Mouse (Mus musculus) heart, embryonic 12.5 days (tissue): ENCODE results near the gene Ppm1a. TPM values are rescaled to one million over a fixed set of nuclear protein-coding genes. Genes with fewer than 3 reads are reported as not detected.

Experiments used
- ATAC-seq: fragments of 200-750 bp; cut with Nextera tagmentation; 2 replicates; pipeline ENCODE4 v1.8.0; 2017; ENCODE audit warnings: moderate TSS enrichment, moderate library complexity; ENCODE audit not compliant: insufficient number of reproducible peaks, low FRiP score
- H3K27ac ChIP-seq: fragments of 300-500 bp; sonication (generic); 2 replicates; pipeline ENCODE4 v1.5.1; 2016; ENCODE audit warnings: mild to moderate bottlenecking, moderate library complexity; ENCODE audit not compliant: poor library complexity, severe bottlenecking
- H3K27me3 ChIP-seq: fragments of 300-500 bp; sonication (generic); replicated peaks from 2 replicates; pipeline ENCODE4 v1.6.1; 2016; ENCODE audit warnings: mild to moderate bottlenecking, moderate library complexity
- H3K36me3 ChIP-seq: fragments of 300-500 bp; sonication (generic); 2 replicates; pipeline ENCODE4 v1.6.1; 2016; ENCODE audit warnings: mild to moderate bottlenecking, moderate library complexity
- H3K4me1 ChIP-seq: fragments of 300-500 bp; sonication (generic); replicated peaks from 2 replicates; pipeline ENCODE4 v1.6.1; 2016; ENCODE audit warnings: mild to moderate bottlenecking
- H3K4me2 ChIP-seq: fragments of 300-500 bp; sonication (generic); 2 replicates; pipeline ENCODE4 v1.6.1; 2016; ENCODE audit warnings: mild to moderate bottlenecking, moderate library complexity
- H3K4me3 ChIP-seq: fragments of 300-500 bp; sonication (generic); 2 replicates; pipeline ENCODE4 v1.5.1; 2016; ENCODE audit warnings: mild to moderate bottlenecking
- H3K9ac ChIP-seq: fragments of 300-500 bp; sonication (generic); 2 replicates; pipeline ENCODE4 v1.6.1; 2016; ENCODE audit warnings: mild to moderate bottlenecking, moderate library complexity
- H3K9me3 ChIP-seq: fragments of 300-500 bp; sonication (generic); replicated peaks from 2 replicates; pipeline ENCODE4 v1.6.1; 2016; ENCODE audit warnings: mild to moderate bottlenecking, moderate library complexity
- WGBS: fragments of 180-500 bp; shearing (Covaris S2); methylation state at CpG from one replicate; pipeline ENCODE4 v1.1.7; 2016; 5-methylcytosine and 5-hydroxymethylcytosine counted together
- polyA plus RNA-seq: library from polyadenylated mRNA; unstranded; fragments of >200 nt; fragmentation: Nextera tagmentation; extraction: Ambion mirVana; gene quantifications from 2 replicates; pipeline ENCODE4 v1.2.1, GENCODE M21; 2016

The Ppm1a gene
- 65.0 and 65.4 TPM in 2 replicates for polyA plus RNA-seq

- no peaks in the 10 kb centered on the region for H3K27me3 ChIP-seq
- H3K9ac ChIP-seq = no peak within 1 kb of the TSS
- no peak within 1 kb of the TSS for H3K27ac ChIP-seq
- WGBS = 12% methylated on average over 4 of the region's 4 CpGs
- H3K36me3 ChIP-seq = no peaks in the 10 kb centered on the region
- H3K4me1 ChIP-seq = peaks cover 23% of the 10 kb centered on the region
- H3K4me2 ChIP-seq = no peak within 1 kb of the TSS
- H3K9me3 ChIP-seq = no peaks in the 10 kb centered on the region
- no peak for ATAC-seq
- H3K4me3 ChIP-seq = no peak within 1 kb of the TSS
These were observed at the start of gene Ppm1a for GRCm38 (mm10) chr12:72757086-72757485. Gene Ppm1a (plus strand): TSS chr12:72757455.

- no peak for ATAC-seq
- WGBS = 84% methylated on average over 3 of the region's 3 CpGs
- Histone ChIP-seq H3K4me2 (no peak overlapping the region), H3K27ac (no peak overlapping the region), H3K4me3 (no peak overlapping the region), H3K4me1 (no peaks in the 10 kb centered on the region), H3K27me3 (no peaks in the 10 kb centered on the region), H3K9ac (no peak overlapping the region), H3K9me3 (peaks cover 3% of the 10 kb centered on the region; the same call in 1 of the 2 replicates), H3K36me3 (no peaks in the 10 kb centered on the region)
These were observed 47.3 kb upstream of the Ppm1a start for GRCm38 (mm10) chr12:72709981-72710380.

GRCm38 (mm10) chr12:72714896-72715295 is 42.4 kb upstream of the Ppm1a start:
- peaks cover 8% of the 10 kb centered on the region; the same call in 1 of the 2 replicates for H3K4me1 ChIP-seq
- no peak overlapping the region for H3K4me3 ChIP-seq
- H3K36me3 ChIP-seq = no peaks in the 10 kb centered on the region
- 80% methylated on average over 2 of the region's 2 CpGs for WGBS
- H3K27ac ChIP-seq = no peak overlapping the region
- H3K4me2 ChIP-seq = no peak overlapping the region
- no peak overlapping the region for H3K9ac ChIP-seq
- peaks cover 3% of the 10 kb centered on the region; the same call in 1 of the 2 replicates for H3K9me3 ChIP-seq
- H3K27me3 ChIP-seq = no peaks in the 10 kb centered on the region
- ATAC-seq = no peak

- Histone ChIP-seq H3K36me3 (no peaks in the 10 kb centered on the region), H3K9ac (no peak overlapping the region), H3K27ac (no peak overlapping the region), H3K27me3 (no peaks in the 10 kb centered on the region), H3K4me2 (no peak overlapping the region), H3K9me3 (peaks cover 3% of the 10 kb centered on the region; the same call in 1 of the 2 replicates), H3K4me3 (no peak overlapping the region), H3K4me1 (peaks cover 11% of the 10 kb centered on the region)
- 93% methylated on average over 9 of the region's 9 CpGs for WGBS
- no peak for ATAC-seq
These were observed 41.4 kb upstream of the Ppm1a start for GRCm38 (mm10) chr12:72715846-72716245.

GRCm38 (mm10) chr12:72719046-72719445 is 38.2 kb upstream of the Ppm1a start:
- Histone ChIP-seq H3K4me1 (peaks cover 17% of the 10 kb centered on the region), H3K9me3 (no peaks in the 10 kb centered on the region), H3K4me2 (no peak overlapping the region), H3K27me3 (no peaks in the 10 kb centered on the region), H3K27ac (peak overlapping the region; percentile 83), H3K36me3 (no peaks in the 10 kb centered on the region), H3K4me3 (no peak overlapping the region), H3K9ac (no peak overlapping the region)
- no peak for ATAC-seq
- WGBS = 30% methylated on average over 2 of the region's 2 CpGs

GRCm38 (mm10) chr12:72719452-72720087 is 37.7 kb upstream of the Ppm1a start:
- ATAC-seq = 0 out of 2 replicates have a peak, but pooled peaks have one; percentile 45
- Histone ChIP-seq H3K27me3 (no peaks in the 10 kb centered on the region), H3K9me3 (no peaks in the 10 kb centered on the region), H3K4me2 (no peak overlapping the region), H3K4me3 (no peak overlapping the region), H3K27ac (peak overlapping the region; percentile 83), H3K4me1 (peaks cover 17% of the 10 kb centered on the region), H3K36me3 (no peaks in the 10 kb centered on the region), H3K9ac (no peak overlapping the region)
- 38% methylated on average over 11 of the region's 11 CpGs for WGBS

GRCm38 (mm10) chr12:72721710-72722109 is 35.5 kb upstream of the Ppm1a start:
- no peak overlapping the region for H3K9ac ChIP-seq
- H3K27ac ChIP-seq = no peak overlapping the region
- ATAC-seq = no peak
- H3K36me3 ChIP-seq = no peaks in the 10 kb centered on the region
- H3K4me1 ChIP-seq = peaks cover 17% of the 10 kb centered on the region
- no peaks in the 10 kb centered on the region; the same call in 1 of the 2 replicates for H3K9me3 ChIP-seq
- H3K4me3 ChIP-seq = no peak overlapping the region
- WGBS = 65% methylated on average over 5 of the region's 5 CpGs
- H3K4me2 ChIP-seq = no peak overlapping the region
- no peaks in the 10 kb centered on the region for H3K27me3 ChIP-seq

GRCm38 (mm10) chr12:72723965-72724364 is 33.3 kb upstream of the Ppm1a start:
- no peak for ATAC-seq
- no peak overlapping the region for H3K4me2 ChIP-seq
- whole genome bisulfite sequencing = 56% methylated on average over 3 of the region's 3 CpGs
- no peak overlapping the region for H3K27ac ChIP-seq
- no peaks in the 10 kb centered on the region for H3K27me3 ChIP-seq
- H3K9ac ChIP-seq = no peak overlapping the region
- peaks cover 16% of the 10 kb centered on the region for H3K4me1 ChIP-seq
- H3K36me3 ChIP-seq = no peaks in the 10 kb centered on the region
- H3K4me3 ChIP-seq = no peak overlapping the region
- H3K9me3 ChIP-seq = no peaks in the 10 kb centered on the region; the same call in 1 of the 2 replicates

GRCm38 (mm10) chr12:72727021-72727420 is 30.2 kb upstream of the Ppm1a start:
- Histone ChIP-seq H3K9me3 (no peaks in the 10 kb centered on the region; the same call in 1 of the 2 replicates), H3K4me1 (no peaks in the 10 kb centered on the region), H3K27ac (no peak overlapping the region), H3K4me3 (no peak overlapping the region), H3K9ac (no peak overlapping the region), H3K36me3 (no peaks in the 10 kb centered on the region), H3K27me3 (no peaks in the 10 kb centered on the region), H3K4me2 (no peak overlapping the region)
- no peak for ATAC-seq
- WGBS = 81% methylated on average over 8 of the region's 8 CpGs

- Histone ChIP-seq H3K4me3 (no peak overlapping the region), H3K36me3 (no peaks in the 10 kb centered on the region), H3K27me3 (no peaks in the 10 kb centered on the region), H3K9ac (no peak overlapping the region), H3K9me3 (no peaks in the 10 kb centered on the region; the same call in 1 of the 2 replicates), H3K4me1 (no peaks in the 10 kb centered on the region), H3K4me2 (no peak overlapping the region), H3K27ac (no peak overlapping the region)
- 61% methylated on average over 5 of the region's 5 CpGs for WGBS
- ATAC-seq = no peak
These were observed 29.6 kb upstream of the Ppm1a start for GRCm38 (mm10) chr12:72727611-72728010.

- Histone ChIP-seq H3K9me3 (peaks cover 4% of the 10 kb centered on the region; the same call in 1 of the 2 replicates), H3K27ac (no peak overlapping the region), H3K4me3 (no peak overlapping the region), H3K27me3 (no peaks in the 10 kb centered on the region), H3K4me2 (no peak overlapping the region), H3K9ac (no peak overlapping the region), H3K36me3 (no peaks in the 10 kb centered on the region), H3K4me1 (no peaks in the 10 kb centered on the region)
- no peak for ATAC-seq
- WGBS = 70% methylated on average over 2 of the region's 2 CpGs
These were observed 23.1 kb upstream of the Ppm1a start for GRCm38 (mm10) chr12:72734112-72734511.

GRCm38 (mm10) chr12:72741176-72741575 is 16.1 kb upstream of the Ppm1a start:
- H3K4me3 ChIP-seq = no peak overlapping the region
- H3K4me1 ChIP-seq = no peaks in the 10 kb centered on the region
- H3K27me3 ChIP-seq = no peaks in the 10 kb centered on the region
- H3K9ac ChIP-seq = no peak overlapping the region
- no peaks in the 10 kb centered on the region for H3K9me3 ChIP-seq
- no peak overlapping the region for H3K4me2 ChIP-seq
- WGBS = 65% methylated on average over 6 of the region's 6 CpGs
- no peak overlapping the region for H3K27ac ChIP-seq
- H3K36me3 ChIP-seq = no peaks in the 10 kb centered on the region
- ATAC-seq = no peak
